ENCODE assay signal across 18 mouse cellular contexts in genomic region chr3:79015621-79016474, GRCm38 (mm10).
DNase-seq lines count a peak whose midpoint lies in the region; ATAC-seq and TF ChIP-seq lines count a peak whose summit lies in the region.
"Had no signal": no experiment of that assay in that cellular context is flagged by ENCODE, and none has a peak within 500 bp of the region (broad histone marks: within the 10 kb centered on the region; RNA-seq: fewer than 3 reads in every experiment).

No protein-coding gene starts in this region.

- intact Hi-C loops in left cerebral cortex, postnatal 4 days (cut with DNase I): no loop called here
- intact Hi-C loops in heart, postnatal 25 days (cut with DNase I): no loop called here

- no peak overlapping the region for H3K9ac ChIP-seq in hindbrain, postnatal 0 days (replicated peaks; ENCODE audit: low read length)
- H3K9ac ChIP-seq: limb, embryonic 13.5 days; liver, embryonic 15.5 days; neural tube, embryonic 15.5 days had no signal

- ATAC-seq in hindbrain, postnatal 0 days: no peak
- ATAC-seq: CD4-positive, CD25-positive, alpha-beta regulatory T cell, adult 4 months; forebrain, embryonic 14.5 days had no signal

- H3K4me2 ChIP-seq in hindbrain, postnatal 0 days (ENCODE audit: low read depth, low read length): no peak overlapping the region
- H3K4me2 ChIP-seq: limb, embryonic 13.5 days; liver, embryonic 15.5 days; neural tube, embryonic 15.5 days had no signal

- H3K4me3 ChIP-seq in hindbrain, postnatal 0 days (ENCODE audit: low read length): no peak overlapping the region
- H3K4me3 ChIP-seq: hindbrain, embryonic 10.5 days; limb, embryonic 13.5 days; liver, embryonic 15.5 days; neural tube, embryonic 15.5 days had no signal

- H3K36me3 ChIP-seq in hindbrain, postnatal 0 days (ENCODE audit: insufficient read depth, low read length): no peaks in the 10 kb centered on the region
- H3K36me3 ChIP-seq: hindbrain, embryonic 10.5 days; limb, embryonic 13.5 days; liver, embryonic 15.5 days; neural tube, embryonic 15.5 days had no signal

- no peaks in the 10 kb centered on the region for H3K9me3 ChIP-seq in hindbrain, postnatal 0 days (ENCODE audit: low read length)
- H3K9me3 ChIP-seq: hindbrain, embryonic 10.5 days; limb, embryonic 13.5 days; liver, embryonic 15.5 days; neural tube, embryonic 15.5 days had no signal

- H3K27ac ChIP-seq in hindbrain, postnatal 0 days: no peak overlapping the region
- H3K27ac ChIP-seq: hindbrain, embryonic 10.5 days; kidney, postnatal 0 days; limb, embryonic 13.5 days; liver, embryonic 15.5 days; neural tube, embryonic 15.5 days had no signal

- WGBS in hindbrain, postnatal 0 days: 88% methylated on average over 9 of the region's 9 CpGs

- peak; percentile 58 for DNase-seq in left cerebral cortex, adult 11 months (ENCODE audit: low spot score)
- no peak for DNase-seq in left cerebral cortex, postnatal 4 days
- peak; percentile 75 to 77 for DNase-seq in frontal cortex, adult 2 months (ENCODE audit: extremely low spot score in 1 of 2, low spot score in 1 of 2)
- peak; percentile 25 to 67 for DNase-seq in left cerebral cortex, adult 18-20 months (ENCODE audit: low spot score in 2 of 2)
- DNase-seq in right cerebral cortex, postnatal 25 days: peak; percentile 44
- DNase-seq in B cell, adult 2 months: no peak
- no peak for DNase-seq in heart, postnatal 25 days (ENCODE audit: low spot score)
- DNase-seq in hindbrain, postnatal 0 days (ENCODE audit: low spot score): no peak
- DNase-seq: adrenal gland, postnatal 14 days; cerebellum, adult 9-10 months; lung, postnatal 14 days had no signal

- no peak for TF ChIP-seq CTCF in hindbrain, postnatal 0 days (IDR thresholded peaks at IDR 0.05; ENCODE audit: low read depth)

- no peaks in the 10 kb centered on the region for H3K27me3 ChIP-seq in hindbrain, postnatal 0 days (ENCODE audit: insufficient read depth, low read length)
- H3K27me3 ChIP-seq: limb, embryonic 13.5 days; liver, embryonic 15.5 days; neural tube, embryonic 15.5 days had no signal

- no peaks in the 10 kb centered on the region for H3K4me1 ChIP-seq in hindbrain, postnatal 0 days (ENCODE audit: insufficient read depth, low read length)
- H3K4me1 ChIP-seq: hindbrain, embryonic 10.5 days; limb, embryonic 13.5 days; liver, embryonic 15.5 days; neural tube, embryonic 15.5 days had no signal

Comparison
In these comparisons a context has a peak if more than half of its experiments do, and no peak if none do; other contexts are left out.
1. DNase-seq: peak in left cerebral cortex, adult 11 months (single experiment), frontal cortex, adult 2 months (2 of 2), left cerebral cortex, adult 18-20 months (2 of 2) and right cerebral cortex, postnatal 25 days (single experiment); none in left cerebral cortex, postnatal 4 days (single experiment), B cell, adult 2 months (0 of 2), heart, postnatal 25 days (single experiment) and hindbrain, postnatal 0 days (single experiment).